Mouse (Mus musculus) erythroblast, embryonic 14.5 days (primary cell): ENCODE results near the gene S1pr5. TPM values are rescaled to one million over a fixed set of nuclear protein-coding genes. Genes with fewer than 3 reads are reported as not detected.

Experiments
- H3K27me3 ChIP-seq: 2 replicates; pipeline ENCODE4 v1.6.1; 2012; ENCODE audit warnings: inconsistent platforms; ENCODE audit not compliant: control insufficient read depth
- H3K36me3 ChIP-seq: 2 replicates; pipeline ENCODE4 v1.6.1; 2012; ENCODE audit warnings: mild to moderate bottlenecking, inconsistent platforms; ENCODE audit not compliant: control insufficient read depth
- H3K4me1 ChIP-seq: 2 replicates; pipeline ENCODE4 v1.6.1; 2012; ENCODE audit warnings: inconsistent platforms; ENCODE audit not compliant: control insufficient read depth
- H3K4me3 ChIP-seq: replicated peaks from 2 replicates; pipeline ENCODE3; 2012; ENCODE audit warnings: moderate library complexity, mild to moderate bottlenecking, inconsistent platforms
- H3K9me3 ChIP-seq: 2 replicates; pipeline ENCODE4 v1.6.1; 2012; ENCODE audit warnings: low read length, inconsistent platforms, mixed read lengths; ENCODE audit not compliant: control insufficient read depth
- GATA1 ChIP-seq: IDR thresholded peaks from 2 replicates; pipeline ENCODE4 v1.6.1; 2012; ENCODE audit warnings: low read length, inconsistent platforms, mixed read lengths
- TAL1 ChIP-seq: IDR thresholded peaks from 3 replicates; pipeline ENCODE4 v1.6.1; 2012; ENCODE audit warnings: low read length, inconsistent platforms, mixed read lengths
- polyA plus RNA-seq: library from polyadenylated mRNA; stranded (reverse); fragments of >175 nt; gene quantifications from 2 replicates; pipeline ENCODE4 v1.2.3, GENCODE M21; 2012

The S1pr5 gene
- polyA plus RNA-seq, 1 experiment, result not detected

DNA sequence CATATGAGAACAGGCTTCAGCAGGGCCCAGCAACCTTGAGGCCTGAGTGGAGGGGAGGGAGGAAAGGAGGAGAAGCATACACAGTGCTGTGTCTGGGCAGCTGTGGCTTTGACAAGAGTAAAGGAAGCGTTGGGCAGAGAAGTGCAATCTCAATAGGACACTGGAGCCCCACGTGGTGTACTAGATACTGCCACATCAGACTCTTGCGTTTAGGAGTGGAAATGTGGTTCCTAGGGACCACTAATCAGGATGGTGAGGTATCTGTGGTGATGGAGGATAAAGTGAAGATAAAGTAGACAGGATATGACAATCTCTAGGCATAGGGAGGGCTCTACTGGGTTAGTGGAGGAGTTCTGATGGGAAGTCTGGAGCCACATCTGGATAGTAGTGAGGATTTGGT, 38.5 kb upstream of the S1pr5 start:
- Histone ChIP-seq H3K4me1 (peaks cover 44% of the 10 kb centered on the region), H3K27me3 (no peaks in the 10 kb centered on the region), H3K4me3 (peak overlapping the region; percentile 79), H3K36me3 (peaks cover 80% of the 10 kb centered on the region), H3K9me3 (no peaks in the 10 kb centered on the region)
- TF ChIP-seq TAL1 (no peak), GATA1 (no peak)

DNA sequence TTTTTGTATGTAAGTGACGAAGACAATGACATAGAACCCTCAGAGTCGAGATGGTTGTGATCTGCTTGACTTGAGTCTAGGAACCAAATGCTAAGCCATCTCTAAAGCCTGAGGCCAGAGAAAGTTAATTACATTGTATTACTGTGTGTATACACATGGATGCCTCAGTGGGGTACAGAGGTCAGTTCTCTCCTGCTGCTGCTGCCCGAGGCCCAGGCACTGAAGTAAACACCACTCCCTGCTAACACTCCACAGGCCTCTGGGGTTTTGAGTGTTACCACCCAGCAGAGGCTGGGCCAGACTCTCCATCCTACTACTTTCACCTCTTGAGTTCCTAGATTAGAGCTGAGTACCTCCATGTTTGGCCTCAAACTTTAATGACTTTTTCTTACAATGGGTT, 35.8 kb upstream of the S1pr5 start:
- peaks cover 37% of the 10 kb centered on the region for H3K4me1 ChIP-seq
- peaks cover 91% of the 10 kb centered on the region for H3K36me3 ChIP-seq
- H3K4me3 ChIP-seq, result no peak overlapping the region

DNA sequence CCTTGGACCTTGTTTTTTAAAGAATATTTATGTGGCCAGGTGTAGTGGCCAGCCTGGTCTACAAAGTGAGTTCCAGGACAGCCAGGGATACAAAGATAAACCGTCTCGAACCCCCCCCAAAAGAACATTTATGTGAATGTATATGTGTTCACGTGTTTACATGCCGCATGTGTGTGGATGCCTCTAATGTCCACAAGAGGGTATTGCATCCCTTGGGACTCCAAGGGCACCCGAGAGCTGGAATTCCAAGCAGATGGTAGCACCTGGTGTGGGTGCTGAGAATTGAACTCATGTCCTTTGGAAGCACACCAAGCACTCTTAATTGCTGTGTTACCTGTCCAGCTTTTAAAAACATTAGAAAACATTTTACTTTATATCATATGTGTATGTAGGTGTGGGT, 35.3 kb upstream of the S1pr5 start:
- Histone ChIP-seq H3K4me1 (peaks cover 33% of the 10 kb centered on the region), H3K36me3 (peaks cover 91% of the 10 kb centered on the region), H3K27me3 (no peaks in the 10 kb centered on the region), H3K9me3 (no peaks in the 10 kb centered on the region), H3K4me3 (no peak overlapping the region)
- TF ChIP-seq TAL1, result no peak
- no peak for TF ChIP-seq GATA1

More for the DNA sequence above, 35.8 kb upstream of the S1pr5 start:
- TF ChIP-seq TAL1, result no peak
- H3K27me3 ChIP-seq, result no peaks in the 10 kb centered on the region
- no peaks in the 10 kb centered on the region for H3K9me3 ChIP-seq

DNA sequence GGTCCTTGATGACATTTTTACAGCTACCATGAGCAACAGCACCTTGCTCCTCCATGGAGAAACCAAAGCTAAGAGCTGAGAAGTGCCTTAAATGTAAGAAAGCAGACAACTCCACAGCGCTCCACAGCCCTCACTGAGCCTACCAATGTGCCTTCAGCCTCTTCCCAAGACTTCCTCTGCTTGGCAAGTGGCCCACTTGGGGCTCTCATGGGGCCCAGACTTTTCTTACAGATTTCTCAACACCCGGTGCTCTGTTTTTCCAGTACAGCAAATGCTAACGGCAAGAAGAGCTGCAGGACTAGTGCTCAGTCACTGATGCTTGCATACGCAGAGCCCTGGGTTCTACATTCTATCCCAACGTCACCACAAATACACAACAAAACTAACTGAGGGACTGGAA, 29.5 kb upstream of the S1pr5 start:
- H3K4me1 ChIP-seq, result peaks cover 34% of the 10 kb centered on the region
- H3K9me3 ChIP-seq, result no peaks in the 10 kb centered on the region
- H3K36me3 ChIP-seq, result peaks cover 97% of the 10 kb centered on the region
- no peak overlapping the region for H3K4me3 ChIP-seq
- no peak for TF ChIP-seq TAL1
- no peak for TF ChIP-seq GATA1
- H3K27me3 ChIP-seq, result no peaks in the 10 kb centered on the region

DNA sequence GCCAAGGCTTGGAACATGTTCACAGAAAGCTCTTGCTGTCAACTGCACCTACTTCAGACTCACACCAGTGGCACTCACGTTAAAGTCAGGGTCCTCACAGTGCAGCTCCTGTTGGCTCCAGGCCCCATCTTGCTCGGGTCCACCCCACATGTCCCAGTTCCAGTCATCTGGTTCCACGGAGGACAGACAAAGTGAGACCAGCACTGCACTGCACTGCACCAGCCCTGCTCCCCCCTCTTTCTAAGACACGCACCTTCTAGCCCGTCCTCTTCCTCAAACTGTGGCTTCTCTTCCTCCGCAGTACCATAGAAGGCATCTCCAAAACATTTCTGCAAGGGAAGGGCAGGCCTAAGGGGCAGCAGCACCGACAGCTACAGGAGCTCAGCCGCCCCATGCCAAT, 28.1 kb upstream of the S1pr5 start:
- H3K36me3 ChIP-seq, result peaks cover 97% of the 10 kb centered on the region
- no peaks in the 10 kb centered on the region for H3K27me3 ChIP-seq
- peaks cover 38% of the 10 kb centered on the region for H3K4me1 ChIP-seq
- TF ChIP-seq TAL1 (no peak), GATA1 (no peak)
- no peaks in the 10 kb centered on the region for H3K9me3 ChIP-seq
- H3K4me3 ChIP-seq, result no peak overlapping the region

DNA sequence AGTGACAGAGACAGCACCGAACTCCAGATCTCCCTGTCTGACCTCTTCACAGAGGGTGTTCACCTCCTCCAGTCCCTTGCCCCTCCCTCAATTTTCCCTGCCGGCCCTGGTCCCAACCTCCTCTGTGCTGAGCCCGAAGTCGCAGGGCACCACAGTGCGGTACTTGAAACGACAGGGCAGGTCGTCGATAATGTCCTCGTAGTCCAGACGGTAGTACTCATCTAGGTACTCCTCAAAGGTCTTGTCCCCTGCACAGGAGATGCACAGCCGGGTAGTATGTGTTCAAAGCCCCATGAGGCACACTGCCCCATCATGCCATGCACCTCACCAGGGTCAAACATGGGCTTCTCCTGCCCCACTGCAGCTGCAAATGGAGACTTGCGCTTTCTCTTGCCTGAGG, 27.5 kb upstream of the S1pr5 start:
- peaks cover 42% of the 10 kb centered on the region for H3K4me1 ChIP-seq
- H3K27me3 ChIP-seq, result no peaks in the 10 kb centered on the region
- H3K36me3 ChIP-seq, result peaks cover 97% of the 10 kb centered on the region
- H3K9me3 ChIP-seq, result no peaks in the 10 kb centered on the region
- TF ChIP-seq GATA1, result no peak
- no peak for TF ChIP-seq TAL1
- H3K4me3 ChIP-seq, result no peak overlapping the region

DNA sequence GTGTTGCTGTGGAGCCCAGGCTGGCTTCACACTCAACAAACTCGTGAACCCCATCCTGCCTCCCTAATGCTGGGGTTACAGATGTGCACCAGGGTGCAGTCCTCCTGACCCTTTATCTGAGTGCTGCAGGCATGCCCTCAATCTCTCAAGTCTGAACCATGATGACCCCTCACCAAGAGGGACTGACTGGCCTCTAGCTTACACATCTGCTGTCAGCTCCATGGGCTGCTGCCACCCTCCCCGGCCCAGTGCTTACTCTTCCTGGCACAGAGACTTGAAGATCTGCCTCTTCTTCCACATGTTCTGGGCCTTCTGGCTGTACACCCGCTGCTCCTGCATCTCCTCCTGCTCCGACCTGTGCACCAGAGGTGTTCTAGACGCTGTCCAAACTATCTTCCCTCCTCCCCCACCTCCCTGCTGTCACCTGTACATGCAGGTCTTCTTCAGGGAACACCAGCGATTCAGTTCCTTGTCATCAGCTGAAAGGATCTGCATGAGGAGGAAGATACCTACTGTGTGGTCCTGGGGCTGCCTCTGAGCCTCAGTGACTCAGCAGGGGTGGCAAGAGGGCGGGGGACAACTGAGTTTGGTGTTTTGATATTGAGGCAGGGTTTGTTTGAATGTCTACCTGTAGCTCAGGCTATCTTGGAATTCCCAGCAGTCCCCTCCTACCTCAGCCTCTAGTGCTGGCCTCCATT, 26.9 kb upstream of the S1pr5 start:
- Histone ChIP-seq H3K4me1 (peaks cover 47% of the 10 kb centered on the region), H3K36me3 (peaks cover 99% of the 10 kb centered on the region), H3K4me3 (no peak overlapping the region), H3K9me3 (no peaks in the 10 kb centered on the region), H3K27me3 (no peaks in the 10 kb centered on the region)
- TF ChIP-seq TAL1 (peak; percentile 36; the same call in 1 of the 3 replicates), GATA1 (no peak)

DNA sequence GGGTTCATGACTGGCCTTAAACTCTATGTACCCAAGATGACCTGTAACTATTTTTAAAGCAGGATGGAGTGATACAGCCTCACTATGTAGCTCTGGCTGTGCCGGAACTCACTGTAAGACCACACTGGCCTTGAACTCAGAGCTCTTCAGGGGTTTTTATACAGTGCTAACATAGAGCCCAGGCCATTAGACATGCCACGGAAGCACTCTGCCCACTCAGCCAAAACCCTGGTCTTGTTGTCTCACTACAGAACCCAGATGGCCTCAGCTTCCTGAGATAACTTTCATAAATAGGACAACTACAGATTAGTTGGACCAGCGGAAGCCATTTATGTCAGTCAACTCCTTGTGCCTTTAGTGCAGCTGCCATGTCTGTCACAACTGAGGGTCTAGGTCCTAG, 26.1 kb upstream of the S1pr5 start:
- Histone ChIP-seq H3K4me3 (no peak overlapping the region), H3K27me3 (no peaks in the 10 kb centered on the region), H3K9me3 (no peaks in the 10 kb centered on the region), H3K36me3 (peaks cover 99% of the 10 kb centered on the region), H3K4me1 (peaks cover 52% of the 10 kb centered on the region)
- no peak for TF ChIP-seq GATA1

DNA sequence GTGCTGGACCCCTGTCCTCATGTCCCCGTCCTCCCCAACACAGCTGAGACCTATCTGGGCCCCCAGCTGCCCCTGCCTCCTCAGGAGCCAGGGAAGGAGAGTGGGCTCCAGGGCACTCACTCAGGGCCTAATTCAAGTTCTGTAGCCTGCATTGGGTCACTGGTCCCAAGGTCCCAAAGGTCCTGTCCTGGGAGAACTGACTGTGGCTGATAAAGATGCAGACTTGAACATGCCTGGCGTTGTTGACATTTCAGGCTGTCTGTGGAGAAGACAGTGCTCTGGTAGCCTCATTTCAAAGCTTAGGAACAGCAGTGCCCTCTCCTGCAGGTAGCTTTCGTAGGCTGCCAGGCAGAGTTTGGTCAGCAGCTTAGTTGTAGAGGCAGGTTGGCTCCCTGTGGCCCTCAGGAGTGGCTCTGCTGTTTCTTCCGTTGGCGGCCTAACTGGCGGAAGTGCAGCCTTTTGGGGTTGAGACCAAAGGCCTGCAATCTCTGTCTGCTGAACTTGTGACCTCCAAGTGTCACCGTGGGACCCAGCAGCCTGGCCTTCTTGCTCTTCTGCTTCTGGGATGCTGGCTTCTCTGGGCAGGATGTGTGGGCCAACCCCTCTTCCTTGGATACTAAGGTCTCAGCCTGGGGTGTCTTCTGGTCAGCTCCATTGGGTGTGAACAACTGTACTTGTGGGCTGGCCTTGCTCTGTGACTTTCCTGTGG, 25.4 kb upstream of the S1pr5 start:
- Histone ChIP-seq H3K4me3 (no peak overlapping the region), H3K4me1 (peaks cover 55% of the 10 kb centered on the region), H3K9me3 (no peaks in the 10 kb centered on the region), H3K36me3 (peaks cover 99% of the 10 kb centered on the region), H3K27me3 (no peaks in the 10 kb centered on the region)
- no peak for TF ChIP-seq GATA1
- TF ChIP-seq TAL1, result no peak

DNA sequence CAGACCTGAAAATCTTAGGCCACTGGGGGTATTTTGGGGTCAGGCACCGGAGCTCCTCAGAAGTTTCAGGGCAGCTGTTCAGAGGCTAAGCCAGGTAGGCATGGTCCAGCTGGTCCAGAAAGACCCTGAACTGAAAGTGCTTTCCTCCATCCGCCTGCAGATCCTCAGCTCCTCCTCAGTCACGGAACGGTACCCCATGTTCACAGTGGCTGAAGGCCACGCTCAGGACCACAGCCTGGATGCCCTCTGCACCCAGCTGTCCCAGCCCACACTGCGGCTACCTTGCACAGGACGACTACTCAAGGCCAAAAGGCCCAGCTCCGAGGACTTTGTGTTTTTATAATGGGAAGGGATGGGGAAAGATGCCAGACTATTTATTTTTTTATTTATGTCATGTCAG, 24.9 kb upstream of the S1pr5 start:
- Histone ChIP-seq H3K4me1 (peaks cover 60% of the 10 kb centered on the region), H3K4me3 (no peak overlapping the region), H3K27me3 (no peaks in the 10 kb centered on the region), H3K36me3 (peaks cover 100% of the 10 kb centered on the region), H3K9me3 (no peaks in the 10 kb centered on the region)
- no peak for TF ChIP-seq GATA1
